Mouse (Mus musculus): ENCODE measurements around the gene Peak1.

- TF ChIP-seq GATA1 (IDR thresholded peaks at IDR 0.05; ENCODE audit: borderline replicate concordance, low read length) (no peak), FLI1 (IDR thresholded peaks at IDR 0.05; ENCODE audit: low read length) (no peak)
Observed at GRCm38 (mm10) chr9:56339426-56340195, 78.3 kb downstream of the Peak1 start.
